Mouse (Mus musculus): ENCODE results near the gene Dpysl4.

- TF ChIP-seq CTCF (IDR thresholded peaks at IDR 0.05; ENCODE audit: control insufficient read depth, insufficient read depth, low read length) (peak; percentile 63), POLR2A (IDR thresholded peaks at IDR 0.05; ENCODE audit: borderline replicate concordance, control insufficient read depth, low read depth, low read length) (no peak)
These were observed 17.6 kb upstream of the Dpysl4 start for GRCm38 (mm10) chr7:139068182-139068623.
